Mouse (Mus musculus) midbrain, embryonic 12.5 days (tissue): ENCODE results near the gene Akap5. TPM values are rescaled to one million over a fixed set of nuclear protein-coding genes. Genes with fewer than 3 reads are reported as not detected.

Experiments
- polyA plus RNA-seq: library from polyadenylated mRNA; unstranded; fragments of >200 nt; fragmentation: Nextera tagmentation; extraction: Ambion mirVana; gene quantifications from 2 replicates; pipeline ENCODE4 v1.2.1, GENCODE M21; 2016

Akap5 gene
- polyA plus RNA-seq, 1 experiment from 2014 or later = 6.2 TPM

Other genes with a start within 250 kb of the Akap5 start
- gene Esr2, start 147.6 kb upstream of the Akap5 start, polyA plus RNA-seq = 0.12 and 0.41 TPM in 2 replicates
- not detected in 2 replicates for gene Tex21, start 78.1 kb upstream of the Akap5 start, polyA plus RNA-seq
- 49.5 and 52.5 TPM in 2 replicates for gene Mthfd1, start 69.6 kb upstream of the Akap5 start, polyA plus RNA-seq
- gene Zbtb25, start 44.7 kb downstream of the Akap5 start, polyA plus RNA-seq = 18.1 and 20.2 TPM in 2 replicates
- gene Zbtb1, start 45.4 kb downstream of the Akap5 start, polyA plus RNA-seq = 7.5 and 7.7 TPM in 2 replicates
- gene Hspa2, start 79.3 kb downstream of the Akap5 start, polyA plus RNA-seq = 5.8 and 6.5 TPM in 2 replicates
- 0.25 and 0.42 TPM in 2 replicates for gene Ppp1r36, start 92.6 kb downstream of the Akap5 start, polyA plus RNA-seq
- gene Plekhg3, start 206.0 kb downstream of the Akap5 start, polyA plus RNA-seq = 1.3 and 1.8 TPM in 2 replicates